Comparison of ENCODE assay signal across 8 mouse cellular contexts in the genomic region with DNA sequence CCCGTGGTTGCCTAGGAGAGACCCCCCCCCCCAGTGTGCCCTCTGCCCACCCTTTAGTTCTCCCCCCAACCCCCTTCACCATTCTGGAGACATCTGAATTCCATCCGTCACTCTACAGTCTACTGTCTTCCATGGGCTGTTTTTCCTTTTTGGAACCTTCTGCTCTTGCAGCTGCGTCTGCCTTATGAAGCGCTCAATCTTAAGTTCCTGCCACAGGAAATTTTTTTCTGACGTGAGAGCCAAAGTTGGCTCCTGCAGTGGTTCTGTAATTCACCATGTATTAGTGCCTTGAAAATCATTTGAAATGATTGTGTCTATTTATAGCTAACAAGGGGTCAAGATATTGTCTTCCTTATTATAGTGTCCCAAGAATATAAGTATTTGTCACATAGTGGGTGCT. TPM values are rescaled to one million over a fixed set of nuclear protein-coding genes. Genes with fewer than 3 reads are reported as not detected.
DNase-seq lines count a peak whose midpoint lies in the region; ATAC-seq and TF ChIP-seq lines count a peak whose summit lies in the region.

No protein-coding gene starts in this region.

- peaks cover 34% of the 10 kb centered on the region for H3K36me3 ChIP-seq in heart, embryonic 10.5 days
- H3K36me3 ChIP-seq in hindbrain, embryonic 13.5 days = peaks cover 30% of the 10 kb centered on the region
- H3K36me3 ChIP-seq in macrophage (ENCODE audit: inconsistent target) = peaks cover 3% of the 10 kb centered on the region; the same call in 1 of the 2 replicates

- peak overlapping the region; percentile 81; the same call in 1 of the 2 replicates for H3K9ac ChIP-seq in hindbrain, embryonic 13.5 days

- no peak for DNase-seq in heart, embryonic 10.5 days (ENCODE audit: low spot score)
- no peak for DNase-seq in heart, postnatal 10 days
- DNase-seq in ovary, postnatal 10 days (ENCODE audit: low spot score) = no peak
- DNase-seq in thymus, postnatal 36 days = no peak
- DNase-seq in adrenal gland, postnatal 4 days (ENCODE audit: low spot score in 2 of 2) = no peak

- no peak for TF ChIP-seq CTCF in bone marrow, adult 2 months (IDR thresholded peaks at IDR 0.05; ENCODE audit: control insufficient read depth, insufficient read depth, low read length)

- H3K9me3 ChIP-seq in heart, embryonic 10.5 days = no peaks in the 10 kb centered on the region
- no peaks in the 10 kb centered on the region for H3K9me3 ChIP-seq in hindbrain, embryonic 13.5 days

- peak overlapping the region; percentile 88; the same call in 1 of the 2 replicates for H3K27ac ChIP-seq in heart, embryonic 10.5 days
- H3K27ac ChIP-seq in bone marrow, adult 2 months (ENCODE audit: control insufficient read depth, insufficient read depth, low read depth, low read length, poor library complexity) = no peak overlapping the region; the same call in 1 of the 2 replicates
- H3K27ac ChIP-seq in hindbrain, embryonic 13.5 days = peak overlapping the region; percentile 90
- peak overlapping the region; percentile 51 for H3K27ac ChIP-seq in macrophage

- peaks cover 33% of the 10 kb centered on the region for H3K4me1 ChIP-seq in heart, embryonic 10.5 days
- H3K4me1 ChIP-seq in bone marrow, adult 2 months (ENCODE audit: control insufficient read depth, insufficient read depth, low read length) = peaks cover 6% of the 10 kb centered on the region
- H3K4me1 ChIP-seq in hindbrain, embryonic 13.5 days (replicated peaks) = peaks cover 20% of the 10 kb centered on the region

- H3K4me2 ChIP-seq in hindbrain, embryonic 13.5 days = peak overlapping the region; percentile 77

- no peak for TF ChIP-seq POLR2A in bone marrow, adult 2 months (IDR thresholded peaks at IDR 0.05; ENCODE audit: borderline replicate concordance, control insufficient read depth, low read depth, low read length)

- H3K27me3 ChIP-seq in heart, embryonic 10.5 days (ENCODE audit: insufficient read depth, poor library complexity, severe bottlenecking) = peaks cover 36% of the 10 kb centered on the region; the same call in 1 of the 2 replicates
- peaks cover 6% of the 10 kb centered on the region; the same call in 1 of the 2 replicates for H3K27me3 ChIP-seq in hindbrain, embryonic 13.5 days

- intact Hi-C loops in heart, postnatal 10 days (cut with DNase I) = no loop called here

- ATAC-seq in hindbrain, embryonic 13.5 days (ENCODE audit: low FRiP score) = no peak

- WGBS in heart, embryonic 10.5 days = 82% methylated on average over 5 of the region's 5 CpGs
- 43% methylated on average over 5 of the region's 5 CpGs for WGBS in bone marrow, adult 2 months
- WGBS in hindbrain, embryonic 13.5 days = 65% methylated on average over 5 of the region's 5 CpGs
- 65% methylated on average over 5 of the region's 5 CpGs for WGBS in macrophage (ENCODE audit: missing documents)

- H3K4me3 ChIP-seq in heart, embryonic 10.5 days = peak overlapping the region; percentile 65
- H3K4me3 ChIP-seq in bone marrow, adult 2 months (replicated peaks; ENCODE audit: control insufficient read depth, low read depth, low read length) = peak overlapping the region; percentile 86
- H3K4me3 ChIP-seq in hindbrain, embryonic 13.5 days = peak overlapping the region; percentile 52
- H3K4me3 ChIP-seq in macrophage (ENCODE audit: inconsistent target) = peak overlapping the region; percentile 33

- 0 out of 2 replicates have a peak, but pooled peaks cover under 1% of the 10 kb centered on the region for H3K79me2 ChIP-seq in macrophage (ENCODE audit: inconsistent target)

RNA-seq across cellular contexts. Expression of a gene that starts 6.3 kb away (rescaled TPM):
- 37.1 and 47.9 TPM in 2 replicates for polyA plus RNA-seq in heart, embryonic 10.5 days (2016; fragmentation: Nextera tagmentation; extraction: Ambion mirVana)
- total RNA-seq in heart, postnatal 10 days (2021) = 10 to 100 TPM; 78.7 to 84.2 TPM
- polyA plus RNA-seq in bone marrow, adult 2 months (2011; ENCODE audit: insufficient read depth, insufficient read length, low replicate concordance, missing spikeins) = 23.0 and 52.7 TPM in 2 replicates
- polyA plus RNA-seq in hindbrain, embryonic 13.5 days (2015; fragmentation: Nextera tagmentation; extraction: Ambion mirVana) = 37.4 and 40.5 TPM in 2 replicates
- total RNA-seq in macrophage (2018; cell fraction: chromatin; rRNA removed) = 10 to 100 TPM in 16 of 26 experiments, 1 to 10 TPM in 10; 2.1 to 46.8 (median 13.0) TPM
- 10 to 100 TPM in 1 of 26 experiments, 1 to 10 TPM in 25; 2.3 to 10.2 (median 4.6) TPM for total RNA-seq in macrophage (2018; cell fraction: cytosol; rRNA removed)
- 10 to 100 TPM in 15 of 26 experiments, 1 to 10 TPM in 11; 3.9 to 37.0 (median 11.8) TPM for total RNA-seq in macrophage (2018; cell fraction: nucleus; rRNA removed)
- polyA plus RNA-seq in macrophage (2018) = 5.5 to 10.9 TPM (median 9.8 TPM) in 3 replicates
- 100 to 1,000 TPM; 117 to 136 TPM for total RNA-seq in adrenal gland, postnatal 4 days (2021)

RNA-seq across cellular contexts. Expression of a gene that starts 7.8 kb away (rescaled TPM):
- polyA plus RNA-seq in heart, embryonic 10.5 days (2016; fragmentation: Nextera tagmentation; extraction: Ambion mirVana) = 576 and 657 TPM in 2 replicates
- 1,000 to 10,000 TPM; 1,002 to 1,034 TPM for total RNA-seq in heart, postnatal 10 days (2021)
- polyA plus RNA-seq in bone marrow, adult 2 months (2011; ENCODE audit: insufficient read depth, insufficient read length, low replicate concordance, missing spikeins) = 900 and 1,879 TPM in 2 replicates
- polyA plus RNA-seq in hindbrain, embryonic 13.5 days (2015; fragmentation: Nextera tagmentation; extraction: Ambion mirVana) = 683 and 734 TPM in 2 replicates
- total RNA-seq in macrophage (2018; cell fraction: chromatin; rRNA removed) = 100 to 1,000 TPM in 3 of 26 experiments, 10 to 100 TPM in 23; 38.9 to 293 (median 68.4) TPM
- 1,000 to 10,000 TPM in 25 of 26 experiments, 100 to 1,000 TPM in 1; 906 to 2,967 (median 1,656) TPM for total RNA-seq in macrophage (2018; cell fraction: cytosol; rRNA removed)
- total RNA-seq in macrophage (2018; cell fraction: nucleus; rRNA removed) = 100 to 1,000 TPM; 206 to 479 (median 301) TPM
- 746 to 2,425 TPM (median 1,878 TPM) in 3 replicates for polyA plus RNA-seq in macrophage (2018)
- total RNA-seq in adrenal gland, postnatal 4 days (2021) = 1,000 to 10,000 TPM; 1,918 to 2,060 TPM

RNA-seq across cellular contexts. Expression of a gene that starts 7.8 kb away (rescaled TPM):
- 482 and 487 TPM in 2 replicates for polyA plus RNA-seq in heart, embryonic 10.5 days (2016; fragmentation: Nextera tagmentation; extraction: Ambion mirVana)
- total RNA-seq in heart, postnatal 10 days (2021) = 100 to 1,000 TPM; 499 to 513 TPM
- 68.0 and 157 TPM in 2 replicates for polyA plus RNA-seq in bone marrow, adult 2 months (2011; ENCODE audit: insufficient read depth, insufficient read length, low replicate concordance, missing spikeins)
- 497 and 540 TPM in 2 replicates for polyA plus RNA-seq in hindbrain, embryonic 13.5 days (2015; fragmentation: Nextera tagmentation; extraction: Ambion mirVana)
- total RNA-seq in macrophage (2018; cell fraction: chromatin; rRNA removed) = 10 to 100 TPM; 12.7 to 74.3 (median 29.7) TPM
- total RNA-seq in macrophage (2018; cell fraction: cytosol; rRNA removed) = 100 to 1,000 TPM; 139 to 235 (median 177) TPM
- total RNA-seq in macrophage (2018; cell fraction: nucleus; rRNA removed) = 10 to 100 TPM; 24.5 to 69.4 (median 36.2) TPM
- 105 to 236 TPM (median 213 TPM) in 3 replicates for polyA plus RNA-seq in macrophage (2018)
- 100 to 1,000 TPM; 354 to 402 TPM for total RNA-seq in adrenal gland, postnatal 4 days (2021)

RNA-seq across cellular contexts. Expression of a gene that starts 26.3 kb away (rescaled TPM):
- polyA plus RNA-seq in heart, embryonic 10.5 days (2016; fragmentation: Nextera tagmentation; extraction: Ambion mirVana) = 61.6 and 75.7 TPM in 2 replicates
- total RNA-seq in heart, postnatal 10 days (2021) = 10 to 100 TPM; 19.7 to 22.9 TPM
- 2.8 and 4.6 TPM in 2 replicates for polyA plus RNA-seq in bone marrow, adult 2 months (2011; ENCODE audit: insufficient read depth, insufficient read length, low replicate concordance, missing spikeins)
- 59.0 and 60.3 TPM in 2 replicates for polyA plus RNA-seq in hindbrain, embryonic 13.5 days (2015; fragmentation: Nextera tagmentation; extraction: Ambion mirVana)
- total RNA-seq in macrophage (2018; cell fraction: chromatin; rRNA removed) = 1 to 10 TPM in 11 of 26 experiments, under 1 TPM in 8, not detected in 7; 0.41 to 3.8 (median 1.4) TPM
- total RNA-seq in macrophage (2018; cell fraction: cytosol; rRNA removed) = 1 to 10 TPM; 1.7 to 5.6 (median 3.7) TPM
- total RNA-seq in macrophage (2018; cell fraction: nucleus; rRNA removed) = 1 to 10 TPM in 19 of 26 experiments, under 1 TPM in 5, not detected in 2; 0.62 to 6.4 (median 2.1) TPM
- 2.0 to 5.0 TPM (median 4.1 TPM) in 3 replicates for polyA plus RNA-seq in macrophage (2018)
- total RNA-seq in adrenal gland, postnatal 4 days (2021) = 10 to 100 TPM; 34.3 to 36.0 TPM

RNA-seq across cellular contexts. Expression of a gene that starts 35.0 kb away (rescaled TPM):
- 7.4 and 19.8 TPM in 2 replicates for polyA plus RNA-seq in heart, embryonic 10.5 days (2016; fragmentation: Nextera tagmentation; extraction: Ambion mirVana)
- 100 to 1,000 TPM in 1 of 2 experiments, 10 to 100 TPM in 1; 34.9 to 119 TPM for total RNA-seq in heart, postnatal 10 days (2021)
- 3.4 and 7.4 TPM in 2 replicates for polyA plus RNA-seq in bone marrow, adult 2 months (2011; ENCODE audit: insufficient read depth, insufficient read length, low replicate concordance, missing spikeins)
- 23.5 and 24.7 TPM in 2 replicates for polyA plus RNA-seq in hindbrain, embryonic 13.5 days (2015; fragmentation: Nextera tagmentation; extraction: Ambion mirVana)
- total RNA-seq in macrophage (2018; cell fraction: chromatin; rRNA removed) = 1 to 10 TPM in 8 of 26 experiments, under 1 TPM in 6, not detected in 12; 0.33 to 6.1 (median 1.4) TPM
- total RNA-seq in macrophage (2018; cell fraction: cytosol; rRNA removed) = 10 to 100 TPM in 1 of 26 experiments, 1 to 10 TPM in 11, under 1 TPM in 12, not detected in 2; 0.07 to 16.5 (median 0.97) TPM
- 1 to 10 TPM in 11 of 26 experiments, under 1 TPM in 3, not detected in 12; 0.26 to 9.6 (median 1.9) TPM for total RNA-seq in macrophage (2018; cell fraction: nucleus; rRNA removed)
- polyA plus RNA-seq in macrophage (2018) = 5.8 to 23.0 TPM (median 12.1 TPM) in 3 replicates
- total RNA-seq in adrenal gland, postnatal 4 days (2021) = 10 to 100 TPM; 43.9 to 68.2 TPM

Comparison
In these comparisons a context has a peak if more than half of its experiments do, and no peak if none do; other contexts are left out.
1. H3K4me3 ChIP-seq: peak in every context shown above with its lines; median percentile 86 in bone marrow, adult 2 months; 65 in heart, embryonic 10.5 days; 52 in hindbrain, embryonic 13.5 days; 33 in macrophage.